Mouse (Mus musculus) neutrophil, adult 59 days (primary cell): ENCODE measurements around the gene Zfp667. TPM values are rescaled to one million over a fixed set of nuclear protein-coding genes. Genes with fewer than 3 reads are reported as not detected.

Experiments used
- total RNA-seq, 2 experiments: library from RNA; stranded (reverse); gene quantifications; 1 replicate in 1 of 2; 2 replicates in 1 of 2; pipeline ENCODE4 v1.2.4; 2023

Gene Zfp667
- under 1 TPM; 0.24 to 0.35 TPM for total RNA-seq

DNA sequence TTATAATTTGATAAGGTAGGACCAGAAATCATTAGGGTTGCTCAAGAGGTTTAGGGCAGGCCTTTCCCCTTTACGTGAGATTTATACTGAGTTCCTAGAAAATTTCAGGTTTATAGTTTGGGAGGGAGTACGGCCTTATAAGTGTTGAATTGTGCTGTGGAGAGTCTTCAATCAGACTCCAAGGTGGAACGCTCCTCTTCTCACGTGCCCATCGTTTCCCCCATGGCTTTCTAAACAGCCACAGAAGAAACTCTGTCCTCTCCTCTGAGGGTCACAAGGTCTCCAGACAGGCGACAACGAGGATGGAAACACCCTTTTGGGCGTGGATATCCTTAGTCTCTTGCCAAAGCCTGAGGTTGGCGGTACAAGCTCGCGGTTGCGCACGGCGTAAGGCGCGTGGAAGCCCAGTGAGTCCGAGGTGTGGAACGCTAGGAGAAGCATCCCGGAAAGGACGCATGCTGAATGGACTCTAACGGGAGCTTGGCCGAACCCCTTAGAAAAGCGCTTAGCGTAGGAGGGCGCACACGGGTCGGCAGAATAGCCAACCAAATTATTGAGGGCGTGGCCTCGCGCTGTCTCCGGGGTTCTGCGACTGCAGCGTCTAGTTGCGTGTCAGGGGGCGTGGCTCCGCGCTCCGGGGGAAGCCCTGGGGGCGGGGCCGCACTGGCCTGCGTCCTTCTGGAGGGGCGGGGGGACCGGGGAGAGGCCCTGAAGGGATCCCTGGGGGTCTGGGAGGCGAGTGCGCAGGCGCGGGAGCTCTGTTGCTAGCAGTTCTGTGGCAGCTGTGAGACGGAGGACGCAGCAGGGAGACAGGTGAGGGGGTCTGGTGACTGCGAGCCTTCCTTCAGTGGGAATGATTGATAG, at the start of gene Zfp667:
TSS of gene Zfp667 (plus strand) at position 738 of the 864 bp plus-strand sequence.

DNA sequence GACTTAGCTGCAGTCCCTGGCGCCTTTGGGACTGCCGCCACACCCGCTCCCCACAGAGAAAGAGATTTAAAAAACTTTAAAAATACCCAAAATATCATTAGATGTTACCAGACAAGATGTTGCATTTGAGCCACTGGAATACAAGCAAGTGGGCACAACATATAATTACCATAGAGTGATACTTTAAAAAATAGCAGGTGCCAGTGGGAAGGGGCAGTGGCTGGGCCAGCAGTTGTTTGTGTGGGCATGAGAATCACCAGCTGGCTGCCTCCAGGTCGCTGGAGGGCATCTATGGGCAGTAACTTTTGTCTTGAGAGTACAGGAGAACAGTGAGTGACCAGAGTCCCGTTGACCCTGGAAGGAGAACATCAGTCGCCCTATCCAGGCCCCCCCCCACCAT, 34.0 kb upstream of the Zfp667 start, which contains the start of gene Epp13:
TSS of gene Epp13 (plus strand) at position 301 of the 400 bp plus-strand sequence.

GRCm38 (mm10) chr7:6331233-6331956, 45.0 kb downstream of the Zfp667 start, which contains the start of gene Zfp583:
Gene Zfp583, minus strand, starts transcription at chr7:6331285.

DNA sequence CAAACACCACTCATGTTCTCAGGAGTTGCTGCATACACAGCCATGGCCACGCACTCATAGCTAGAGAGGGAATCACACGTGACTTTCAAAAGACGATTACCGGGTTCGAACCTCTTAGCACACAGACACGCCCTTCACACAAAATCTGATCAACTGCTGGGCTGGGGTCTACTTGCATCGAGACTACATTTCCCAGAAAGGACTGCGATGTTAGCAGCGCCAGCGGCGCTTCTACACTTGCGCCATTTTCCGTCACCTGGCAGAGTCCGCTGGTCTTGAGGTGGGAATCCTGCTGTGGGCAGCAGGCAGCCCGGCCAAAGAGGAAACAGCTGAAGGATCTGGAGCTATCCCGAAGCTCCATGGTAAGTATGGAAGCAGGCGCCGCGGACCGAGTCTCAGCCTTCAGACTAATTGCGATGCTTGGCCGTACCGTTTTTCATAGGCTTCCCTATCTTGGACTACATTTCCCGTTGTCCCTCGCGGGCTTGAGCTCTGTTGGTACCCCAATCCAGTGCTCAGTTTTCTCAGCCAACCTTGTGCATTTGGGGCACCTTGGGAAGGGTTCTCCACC, 57.2 kb downstream of the Zfp667 start, which contains the start of gene Gm3854:
TSS of gene Gm3854 (plus strand) at position 259 of the 571 bp plus-strand sequence.

Other genes with a start within 250 kb of the Zfp667 start
- gene Nlrp4c, start 241.4 kb upstream of the Zfp667 start, total RNA-seq, result not detected
- 10 to 100 TPM; 28.5 to 31.3 TPM for gene Zfp787, start 130.6 kb upstream of the Zfp667 start, total RNA-seq
- gene Zfp444, start 114.4 kb upstream of the Zfp667 start, total RNA-seq, result 10 to 100 TPM in 1 of 2 experiments, 1 to 10 TPM in 1; 6.2 to 10.2 TPM
- not detected for gene Galp, start 89.5 kb upstream of the Zfp667 start, total RNA-seq
- not detected for gene Zscan5b, start 64.3 kb upstream of the Zfp667 start, total RNA-seq
- gene Epp13, start 33.9 kb upstream of the Zfp667 start, total RNA-seq, result not detected
- under 1 TPM; 0.60 to 0.73 TPM for gene Zfp583, start 44.7 kb downstream of the Zfp667 start, total RNA-seq
- under 1 TPM in 1 of 2 experiments, not detected in 1; 0.11 TPM for gene Gm3854, start 57.2 kb downstream of the Zfp667 start, total RNA-seq
- 1 to 10 TPM in 1 of 2 experiments, under 1 TPM in 1; 0.88 to 1.2 TPM for gene Zfp78, start 76.7 kb downstream of the Zfp667 start, total RNA-seq
- 1 to 10 TPM; 1.4 to 2.2 TPM for gene Zfp28, start 96.7 kb downstream of the Zfp667 start, total RNA-seq
- not detected for gene Smim17, start 112.1 kb downstream of the Zfp667 start, total RNA-seq
- not detected for gene Gm20715, start 123.7 kb downstream of the Zfp667 start, total RNA-seq
- not detected for gene Olfr1344, start 152.1 kb downstream of the Zfp667 start, total RNA-seq
- under 1 TPM in 1 of 2 experiments, not detected in 1; 0.04 TPM for gene Olfr1336, start 169.6 kb downstream of the Zfp667 start, total RNA-seq
- gene Olfr1346, start 180.5 kb downstream of the Zfp667 start, total RNA-seq, result not detected
- not detected for gene Olfr5, start 200.4 kb downstream of the Zfp667 start, total RNA-seq
- gene Olfr1347, start 213.2 kb downstream of the Zfp667 start, total RNA-seq, result not detected
- not detected for gene Olfr1348, start 222.2 kb downstream of the Zfp667 start, total RNA-seq
- gene Olfr1349, start 236.4 kb downstream of the Zfp667 start, total RNA-seq, result not detected